Mouse (Mus musculus) erythroblast, embryonic 14.5 days (primary cell): Measurements from ENCODE around the gene Scamp4.

Experiments
- GATA1 ChIP-seq: IDR thresholded peaks from 2 replicates; pipeline ENCODE4 v1.6.1; 2012; ENCODE audit warnings: low read length, inconsistent platforms, mixed read lengths
- TAL1 ChIP-seq: IDR thresholded peaks from 3 replicates; pipeline ENCODE4 v1.6.1; 2012; ENCODE audit warnings: low read length, inconsistent platforms, mixed read lengths

GRCm38 (mm10) chr10:80606306-80606705, 3.6 kb downstream of the Scamp4 start:
- no peak for TF ChIP-seq GATA1
- TF ChIP-seq TAL1 = no peak
